ENCODE assay signal across 17 mouse cellular contexts in genomic region chrX:167171281-167171680, GRCm38 (mm10).
"Had no signal": no experiment of that assay in that cellular context is flagged by ENCODE, and none has a peak within 500 bp of the region (broad histone marks: within the 10 kb centered on the region; RNA-seq: fewer than 3 reads in every experiment).

No protein-coding gene starts in this region.

- H3K9me3 ChIP-seq: kidney, embryonic 15.5 days; limb, embryonic 10.5 days; liver, embryonic 15.5 days; midbrain, embryonic 12.5 days; neural tube, embryonic 13.5 days; stomach, embryonic 15.5 days had no signal

- H3K27me3 ChIP-seq: liver, embryonic 15.5 days had no signal

- H3K4me3 ChIP-seq: kidney, embryonic 15.5 days; left cerebral cortex, adult 2 months; limb, embryonic 10.5 days; liver, embryonic 15.5 days; midbrain, embryonic 12.5 days; neural tube, embryonic 13.5 days; stomach, embryonic 15.5 days had no signal

- H3K9ac ChIP-seq: kidney, embryonic 15.5 days; liver, embryonic 15.5 days; midbrain, embryonic 12.5 days; neural tube, embryonic 13.5 days; stomach, embryonic 15.5 days had no signal

- H3K36me3 ChIP-seq: kidney, embryonic 15.5 days; limb, embryonic 10.5 days; liver, embryonic 15.5 days; midbrain, embryonic 12.5 days; neural tube, embryonic 13.5 days; stomach, embryonic 15.5 days had no signal

- ATAC-seq: intestine, embryonic 16.5 days; lung, postnatal 0 days; midbrain, embryonic 16.5 days had no signal

- DNase-seq: kidney, adult 2 months; kidney, postnatal 14 days; lung, adult 2 months; lung, postnatal 36 days; right cerebral cortex, adult 18-20 months; thymus, postnatal 14 days had no signal

- H3K27ac ChIP-seq: kidney, embryonic 15.5 days; limb, embryonic 10.5 days; liver, embryonic 15.5 days; midbrain, embryonic 12.5 days; neural tube, embryonic 13.5 days; stomach, embryonic 15.5 days had no signal

- H3K4me1 ChIP-seq: limb, embryonic 10.5 days; liver, embryonic 15.5 days; midbrain, embryonic 12.5 days; neural tube, embryonic 13.5 days; stomach, embryonic 15.5 days had no signal

- H3K4me2 ChIP-seq: kidney, embryonic 15.5 days; liver, embryonic 11.5 days; liver, embryonic 15.5 days; midbrain, embryonic 12.5 days; neural tube, embryonic 13.5 days; stomach, embryonic 15.5 days had no signal
